Mouse (Mus musculus) intestine, embryonic 14.5 days (tissue): ENCODE measurements around the gene Onecut1. TPM values are rescaled to one million over a fixed set of nuclear protein-coding genes. Genes with fewer than 3 reads are reported as not detected.

ENCODE experiments used
- ATAC-seq: fragments of 200-750 bp; cut with Nextera tagmentation; replicated peaks from 2 replicates; pipeline ENCODE4 v1.8.0; 2017; ENCODE audit warnings: low read depth, moderate number of reproducible peaks, moderate TSS enrichment, moderate library complexity; ENCODE audit not compliant: low FRiP score, low TSS enrichment
- DNase-seq: peaks from one replicate; pipeline ENCODE4 v3.0.0-alpha.2; 2018; ENCODE audit warnings: low spot score
- H3K27ac ChIP-seq: fragments of 300-500 bp; sonication (generic); 2 replicates; pipeline ENCODE4 v1.5.1; 2014; ENCODE audit warnings: low read depth, mild to moderate bottlenecking, control low read depth
- H3K27me3 ChIP-seq: fragments of 300-500 bp; sonication (generic); replicated peaks from 2 replicates; pipeline ENCODE4 v1.6.1; 2014; ENCODE audit warnings: low read length, control low read depth; ENCODE audit not compliant: control insufficient read depth, insufficient read depth
- H3K36me3 ChIP-seq: fragments of 300-500 bp; sonication (generic); 2 replicates; pipeline ENCODE4 v1.6.1; 2014; ENCODE audit warnings: low read length, control low read depth; ENCODE audit not compliant: control insufficient read depth, insufficient read depth
- H3K4me1 ChIP-seq: fragments of 300-500 bp; sonication (generic); replicated peaks from 2 replicates; pipeline ENCODE4 v1.6.1; 2014; ENCODE audit warnings: low read length, control low read depth, mixed read lengths; ENCODE audit not compliant: control insufficient read depth, insufficient read depth
- H3K4me2 ChIP-seq: fragments of 300-500 bp; sonication (generic); 2 replicates; pipeline ENCODE4 v1.6.1; 2014; ENCODE audit warnings: low read length
- H3K4me3 ChIP-seq: fragments of 300-500 bp; sonication (generic); 2 replicates; pipeline ENCODE4 v1.5.1; 2014; ENCODE audit warnings: low read depth, low read length, control low read depth, mixed read lengths
- H3K9ac ChIP-seq: fragments of 300-500 bp; sonication (generic); 2 replicates; pipeline ENCODE4 v1.6.1; 2014; ENCODE audit warnings: mild to moderate bottlenecking, low read length
- H3K9me3 ChIP-seq: fragments of 300-500 bp; sonication (generic); 2 replicates; pipeline ENCODE4 v1.6.1; 2016; ENCODE audit warnings: low read length, control low read depth; ENCODE audit not compliant: control insufficient read depth
- WGBS: fragments of 180-500 bp; shearing (Covaris S2); extraction: QIAGEN DNeasy Blood & Tissue Kit; methylation state at CpG from one replicate; pipeline ENCODE4 v1.1.7; 2014; 5-methylcytosine and 5-hydroxymethylcytosine counted together
- polyA plus RNA-seq: library from polyadenylated mRNA; unstranded; fragments of >200 nt; fragmentation: Nextera tagmentation; extraction: Ambion mirVana; gene quantifications from 2 replicates; pipeline ENCODE4 v1.2.1, GENCODE M21; 2014

Gene Onecut1
- polyA plus RNA-seq, 1 experiment from 2014 or later = 2.0 TPM

DNA sequence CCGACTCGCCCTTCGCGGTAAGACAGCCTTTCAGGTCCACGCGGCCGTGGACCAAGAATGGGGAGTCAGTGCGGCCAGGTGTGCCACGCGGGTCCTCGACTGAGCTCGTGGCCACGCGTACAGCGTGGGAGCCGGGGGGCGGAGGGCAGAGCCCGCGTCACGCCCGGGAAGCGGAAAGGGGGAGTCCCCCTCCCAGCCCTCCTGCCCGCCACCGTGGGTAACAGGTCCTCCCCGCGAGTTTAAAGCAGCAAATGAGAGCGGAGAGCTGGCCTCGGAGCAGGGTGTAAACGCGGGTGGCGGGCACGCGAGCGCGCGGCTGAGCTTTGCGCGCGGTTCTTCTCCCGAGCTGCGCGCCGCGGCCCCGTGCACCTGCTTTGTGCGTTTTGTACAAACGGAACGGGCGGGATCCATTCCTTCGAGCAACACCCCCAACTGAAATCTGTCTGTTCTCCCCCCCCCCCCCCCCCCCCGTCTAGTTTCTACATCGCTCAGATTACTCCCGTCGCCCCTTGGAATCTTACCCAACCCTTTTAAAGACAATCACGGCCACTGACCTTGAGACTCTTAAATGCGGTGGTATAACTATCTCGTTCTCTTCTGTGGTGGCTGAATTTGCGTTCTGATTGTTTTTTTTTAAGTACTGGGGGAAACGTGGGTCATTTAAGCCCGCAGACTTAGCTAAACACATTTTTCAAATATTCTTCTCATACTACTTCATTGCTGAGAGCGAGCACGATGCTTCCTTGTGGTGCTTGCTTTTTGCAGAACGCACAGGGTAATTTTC is 12.3 kb upstream of the Onecut1 start:
- peak overlapping the region; percentile 29 for H3K4me3 ChIP-seq
- peak; percentile 73 for DNase-seq
- H3K4me1 ChIP-seq = no peaks in the 10 kb centered on the region
- no peak overlapping the region for H3K9ac ChIP-seq
- H3K36me3 ChIP-seq = no peaks in the 10 kb centered on the region
- no peak overlapping the region for H3K27ac ChIP-seq
- H3K4me2 ChIP-seq = peak overlapping the region; percentile 48
- 2% methylated on average over 59 of the region's 63 CpGs for WGBS
- no peaks in the 10 kb centered on the region for H3K9me3 ChIP-seq
- H3K27me3 ChIP-seq = peaks cover 98% of the 10 kb centered on the region
- ATAC-seq = 0 out of 2 replicates have a peak, but pooled peaks have one; percentile 32

- WGBS = 12% methylated on average over 12 of the region's 12 CpGs
- Histone ChIP-seq H3K36me3 (no peaks in the 10 kb centered on the region), H3K27me3 (peaks cover 98% of the 10 kb centered on the region), H3K9ac (no peak overlapping the region), H3K9me3 (no peaks in the 10 kb centered on the region), H3K4me1 (no peaks in the 10 kb centered on the region), H3K4me2 (no peak overlapping the region), H3K27ac (no peak overlapping the region), H3K4me3 (no peak overlapping the region)
- DNase-seq (peak; percentile 67), ATAC-seq (no peak)
These were observed 11.5 kb upstream of the Onecut1 start for GRCm38 (mm10) chr9:74849979-74850780.

DNA sequence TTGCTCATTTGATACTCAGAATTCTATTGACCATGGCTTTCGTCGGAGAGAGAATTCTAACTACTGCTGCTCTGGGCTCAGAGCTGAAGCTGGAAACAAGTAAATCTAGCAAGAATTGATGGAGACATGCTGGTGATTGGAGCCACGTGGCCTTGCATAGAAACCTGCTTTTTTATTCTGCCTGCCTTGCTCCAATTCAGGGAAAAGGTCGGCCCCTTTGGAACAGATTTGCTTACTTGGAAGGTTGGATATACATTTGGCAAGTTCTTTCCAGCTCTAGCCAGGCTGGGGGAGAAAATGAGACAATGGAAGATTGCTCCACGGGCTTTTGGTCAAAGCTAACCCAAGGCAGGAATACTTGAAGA is 11.0 kb upstream of the Onecut1 start:
- Histone ChIP-seq H3K4me2 (no peak overlapping the region), H3K27ac (no peak overlapping the region), H3K4me1 (no peaks in the 10 kb centered on the region), H3K27me3 (peaks cover 98% of the 10 kb centered on the region), H3K4me3 (no peak overlapping the region), H3K9me3 (no peaks in the 10 kb centered on the region), H3K36me3 (no peaks in the 10 kb centered on the region), H3K9ac (no peak overlapping the region)
- WGBS = 20% methylated on average over 5 of the region's 5 CpGs
- no peak for DNase-seq
- no peak for ATAC-seq

GRCm38 (mm10) chr9:74851601-74852000 is 10.1 kb upstream of the Onecut1 start:
- DNase-seq (no peak), ATAC-seq (no peak)
- Histone ChIP-seq H3K9me3 (no peaks in the 10 kb centered on the region), H3K27ac (no peak overlapping the region), H3K4me1 (no peaks in the 10 kb centered on the region), H3K4me2 (no peak overlapping the region), H3K27me3 (peaks cover 98% of the 10 kb centered on the region), H3K4me3 (no peak overlapping the region), H3K9ac (no peak overlapping the region), H3K36me3 (no peaks in the 10 kb centered on the region)
- 13% methylated on average over 5 of the region's 5 CpGs for WGBS

DNA sequence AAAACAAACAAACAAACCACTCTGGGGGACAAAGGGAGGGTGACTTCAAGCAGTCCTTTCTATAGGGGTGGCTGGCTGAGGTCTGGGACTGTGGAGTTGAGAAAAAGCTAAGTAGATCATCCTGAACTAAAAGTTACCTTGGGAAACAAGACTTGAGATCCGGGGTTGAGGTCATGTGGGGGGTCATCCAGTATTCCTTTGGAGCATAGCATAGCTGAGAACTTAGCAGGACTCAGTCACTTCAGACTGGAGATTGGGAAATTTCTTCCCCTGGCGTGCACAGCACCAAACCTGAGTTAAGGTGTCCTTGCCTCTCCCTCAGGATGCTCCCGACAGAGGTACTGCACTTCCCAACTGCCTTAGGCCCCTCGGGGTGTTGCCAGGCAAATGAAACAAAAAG is 9.4 kb upstream of the Onecut1 start:
- ATAC-seq = no peak
- WGBS = 11% methylated on average over 4 of the region's 4 CpGs
- Histone ChIP-seq H3K4me3 (no peak overlapping the region), H3K4me2 (no peak overlapping the region), H3K27ac (no peak overlapping the region), H3K36me3 (no peaks in the 10 kb centered on the region), H3K27me3 (peaks cover 98% of the 10 kb centered on the region), H3K9me3 (no peaks in the 10 kb centered on the region), H3K4me1 (no peaks in the 10 kb centered on the region), H3K9ac (no peak overlapping the region)
- no peak for DNase-seq

DNA sequence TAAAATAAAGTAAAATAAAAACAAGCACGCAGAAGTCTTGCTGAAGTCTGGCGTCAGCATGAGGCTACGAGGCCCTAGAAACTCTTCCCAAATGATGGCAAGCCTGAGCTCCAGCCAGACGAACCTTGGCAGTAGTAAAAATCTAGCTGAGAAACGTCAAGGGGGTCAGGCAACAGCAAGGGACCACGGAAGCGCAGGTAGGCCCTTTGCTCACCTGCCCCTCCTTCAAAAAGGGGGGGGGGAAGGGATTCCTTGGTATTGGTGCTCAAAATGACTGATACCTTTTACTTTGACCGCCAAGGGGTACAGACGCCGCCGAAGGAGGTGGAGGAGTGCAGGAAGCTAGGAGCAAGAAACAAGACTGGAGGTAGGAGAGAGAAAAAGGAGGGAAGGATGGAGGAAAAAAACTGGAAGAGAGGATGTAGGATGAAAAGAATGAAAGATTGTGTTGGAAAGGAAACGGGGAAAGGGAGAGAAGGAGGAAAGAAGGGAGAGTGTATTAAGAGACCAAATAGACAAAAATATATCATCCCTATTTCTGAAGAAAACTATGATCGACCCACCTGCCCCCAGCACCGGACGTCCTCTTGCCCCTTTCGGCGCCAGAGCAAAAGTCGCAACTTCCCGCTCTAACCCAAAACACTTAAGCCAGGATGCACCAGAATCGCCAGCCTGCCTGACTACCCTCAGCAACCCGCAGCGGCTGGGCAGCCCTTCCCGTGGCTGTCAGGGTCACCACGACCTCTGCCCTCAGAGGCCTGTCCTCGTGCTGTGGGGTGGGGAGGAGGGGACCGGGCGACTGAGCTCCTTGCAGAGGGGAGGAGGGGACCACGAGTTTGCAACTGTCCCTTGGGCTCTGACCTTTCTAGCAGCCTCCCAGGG is 8.3 kb upstream of the Onecut1 start:
- Histone ChIP-seq H3K4me3 (no peak overlapping the region), H3K4me2 (no peak overlapping the region), H3K9me3 (no peaks in the 10 kb centered on the region), H3K27ac (no peak overlapping the region), H3K36me3 (no peaks in the 10 kb centered on the region), H3K9ac (no peak overlapping the region), H3K27me3 (peaks cover 99% of the 10 kb centered on the region), H3K4me1 (no peaks in the 10 kb centered on the region)
- 2% methylated on average over 27 of the region's 28 CpGs for WGBS
- DNase-seq (no peak), ATAC-seq (no peak)

- Histone ChIP-seq H3K9ac (no peak overlapping the region), H3K4me3 (no peak overlapping the region), H3K27me3 (peaks cover 99% of the 10 kb centered on the region), H3K4me1 (no peaks in the 10 kb centered on the region), H3K36me3 (no peaks in the 10 kb centered on the region), H3K9me3 (no peaks in the 10 kb centered on the region), H3K4me2 (no peak overlapping the region), H3K27ac (no peak overlapping the region)
- 4% methylated on average over 25 of the region's 25 CpGs for WGBS
- no peak for ATAC-seq
- peak; percentile 63 for DNase-seq
These were observed 7.6 kb upstream of the Onecut1 start for GRCm38 (mm10) chr9:74854073-74854591.

DNA sequence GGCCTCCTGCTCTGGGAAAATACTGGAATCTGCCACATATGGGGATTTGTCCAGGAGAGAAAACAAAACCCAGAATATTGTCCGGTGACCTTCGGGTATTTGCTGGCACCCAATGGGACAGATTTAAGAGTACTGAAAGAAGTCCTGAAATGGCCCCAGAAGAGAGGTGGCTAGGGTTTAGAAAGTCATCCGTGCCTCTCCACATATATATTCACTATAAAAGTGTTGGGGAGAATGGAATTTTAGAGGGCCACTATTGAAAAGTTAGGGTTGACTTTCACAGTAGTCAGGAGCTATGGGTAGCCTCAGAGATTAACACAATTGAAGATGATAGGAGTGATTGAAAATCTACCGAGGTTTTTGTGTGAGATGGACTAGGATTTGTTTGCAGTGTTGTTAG is 6.3 kb upstream of the Onecut1 start:
- DNase-seq = no peak

More for the DNA sequence above, 6.3 kb upstream of the Onecut1 start:
- Histone ChIP-seq H3K9me3 (no peaks in the 10 kb centered on the region), H3K36me3 (no peaks in the 10 kb centered on the region), H3K27ac (no peak overlapping the region), H3K9ac (no peak overlapping the region), H3K27me3 (peaks cover 100% of the 10 kb centered on the region), H3K4me2 (no peak overlapping the region), H3K4me1 (no peaks in the 10 kb centered on the region), H3K4me3 (no peak overlapping the region)
- WGBS = 7% methylated on average over 4 of the region's 4 CpGs
- ATAC-seq = no peak
